Mouse (Mus musculus) left cerebral cortex, postnatal 10 days (tissue): ENCODE results near the gene Olfr1226. TPM values are rescaled to one million over a fixed set of nuclear protein-coding genes. Genes with fewer than 3 reads are reported as not detected.
"Not testable (repeated sequence)": the region's sequence is repeated elsewhere in the genome, so short reads cannot be mapped to it uniquely, and the experiment has no call there.

Source experiments
- DNase-seq, 2 experiments: peaks; one replicate each; pipeline ENCODE4 v3.0.0; 2021 to 2022; ENCODE audit warnings: low spot score in 2 of 2, mixed read lengths in 1 of 2; ENCODE audit errors: extremely low spot score in 1 of 2
- intact Hi-C: fragments of 180-260 bp; cut with DNase I; formaldehyde crosslinking; loops from one replicate; pipeline ENCODE4 v1.15.1; 2025
- total RNA-seq, 2 experiments: library from RNA; stranded (reverse); gene quantifications; 2 replicates each; pipeline ENCODE4 v1.2.3; 2021

Olfr1226 gene
- total RNA-seq: not detected

DNA sequence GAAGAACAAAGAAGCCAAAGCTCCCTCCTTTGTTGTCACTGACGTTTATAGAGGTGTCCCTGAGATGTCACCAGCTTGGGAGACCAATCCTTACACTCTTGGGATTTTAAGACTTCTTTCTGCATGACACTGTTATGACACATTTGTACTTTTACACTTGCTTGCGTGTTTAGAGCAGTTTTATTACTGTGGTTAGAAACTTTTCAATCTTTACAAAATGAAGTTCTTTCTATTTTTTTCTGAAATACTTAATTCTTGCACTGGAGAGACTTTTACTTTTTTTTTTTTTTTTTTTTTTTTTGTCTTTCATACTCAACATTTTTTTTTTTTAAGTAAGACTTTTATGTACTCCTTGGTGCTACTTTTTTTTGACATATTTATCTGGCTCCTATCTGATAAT, at the start of gene Olfr1226:
Olfr1226 (minus strand) TSS at position 101 of the 400 bp plus-strand sequence.
- DNase-seq: no peak
- intact Hi-C loops: no loop called here

GRCm38 (mm10) chr2:89196325-89196982, 3.4 kb downstream of the Olfr1226 start:
- DNase-seq: no peak
- intact Hi-C loops: no loop called here

DNA sequence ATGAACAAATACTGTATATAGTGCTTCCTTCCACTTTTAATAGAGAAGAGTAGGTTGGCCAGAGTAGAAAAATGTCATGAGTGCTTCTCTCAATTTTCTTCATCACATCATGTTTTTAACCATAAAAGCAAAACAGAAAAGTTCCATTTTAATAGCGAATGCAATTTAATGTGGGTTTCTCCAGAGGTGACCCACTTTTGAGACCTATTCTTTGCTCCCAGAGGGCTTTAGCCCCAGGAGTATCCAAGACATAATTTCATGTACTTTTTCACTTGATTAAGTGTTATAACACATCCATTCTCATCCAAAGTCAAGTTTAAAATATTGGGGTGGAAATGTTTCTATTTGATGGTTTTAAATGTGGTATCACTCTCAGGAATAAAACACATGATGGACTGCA, 25.3 kb downstream of the Olfr1226 start, which contains the start of gene Olfr1225:
Olfr1225 (minus strand) TSS at position 101 of the 400 bp plus-strand sequence.
- intact Hi-C loops: no loop called here

DNA sequence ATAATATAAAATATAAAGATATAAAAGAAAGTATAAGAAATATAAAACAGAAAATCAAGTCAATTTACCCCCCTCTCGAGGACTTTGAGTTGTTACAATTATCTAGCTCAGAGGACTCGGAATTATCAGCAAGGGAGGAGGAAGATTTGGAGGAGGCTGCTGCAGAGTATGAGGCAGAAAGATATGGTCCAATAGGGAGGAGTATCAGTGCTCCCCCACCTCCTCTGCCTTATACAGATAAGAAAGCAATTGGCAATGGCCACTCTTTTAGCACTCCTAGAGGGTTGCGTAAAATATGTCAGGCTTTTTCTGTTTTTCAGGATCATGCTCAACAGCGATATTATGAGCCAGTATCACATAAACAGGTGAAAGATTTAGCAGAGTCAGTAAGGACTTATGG, 35.1 kb downstream of the Olfr1226 start:
- intact Hi-C loops, DNase-seq: not testable (repeated sequence)

More for the DNA sequence above, 25.3 kb downstream of the Olfr1226 start, which contains the start of gene Olfr1225:
- DNase-seq: no peak

DNA sequence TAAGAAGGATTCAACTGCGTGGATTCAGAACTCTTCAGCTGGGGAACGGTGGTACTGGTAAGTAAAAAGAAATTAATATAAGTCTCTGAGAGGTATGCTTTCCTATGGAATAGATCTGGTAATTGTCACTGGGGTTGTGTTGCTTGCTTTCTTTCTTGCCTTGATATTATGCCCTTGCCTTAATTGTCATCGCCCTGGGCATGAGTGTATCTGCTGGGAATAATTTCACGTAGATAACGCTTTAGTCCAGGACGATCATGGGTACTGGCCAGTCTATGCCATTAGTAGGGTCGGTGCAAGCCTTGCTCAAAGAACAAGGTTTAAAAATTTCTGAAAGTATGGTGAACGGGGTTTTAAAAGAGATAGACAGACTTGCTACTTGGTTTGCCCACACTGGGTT, 35.9 kb downstream of the Olfr1226 start, which contains the start of gene Olfr1224-ps1:
Olfr1224-ps1 (minus strand) TSS at position 101 of the 400 bp plus-strand sequence.
- DNase-seq, intact Hi-C loops: not testable (repeated sequence)

GRCm38 (mm10) chr2:89151460-89151859, 48.4 kb downstream of the Olfr1226 start, which contains the start of gene Olfr1223:
TSS of gene Olfr1223 (minus strand) at chr2:89151560.
- no peak for DNase-seq
- intact Hi-C loops: no loop called here

Other genes with a start within 250 kb of the Olfr1226 start
- not detected for gene Olfr1212, start 246.1 kb downstream of the Olfr1226 start, total RNA-seq
- not detected for gene Gm13762, start 219.8 kb downstream of the Olfr1226 start, total RNA-seq
- gene Olfr1214, start 207.4 kb downstream of the Olfr1226 start, total RNA-seq: not detected
- not detected for gene Olfr1215, start 193.1 kb downstream of the Olfr1226 start, total RNA-seq
- not detected for gene Olfr1216, start 181.7 kb downstream of the Olfr1226 start, total RNA-seq
- gene Olfr1217, start 168.0 kb downstream of the Olfr1226 start, total RNA-seq: not detected
- gene Olfr1218, start 138.9 kb downstream of the Olfr1226 start, total RNA-seq: not detected
- not detected for gene Olfr1219, start 116.5 kb downstream of the Olfr1226 start, total RNA-seq
- gene Olfr1220, start 93.2 kb downstream of the Olfr1226 start, total RNA-seq: not detected
- not detected for gene Olfr1221, start 82.8 kb downstream of the Olfr1226 start, total RNA-seq
- gene Olfr1222, start 67.0 kb downstream of the Olfr1226 start, total RNA-seq: not detected
- not detected for gene Olfr1223, start 48.5 kb downstream of the Olfr1226 start, total RNA-seq
- gene Olfr1224-ps1, start 36.0 kb downstream of the Olfr1226 start, total RNA-seq: not detected
- gene Olfr1225, start 25.4 kb downstream of the Olfr1226 start, total RNA-seq: not detected
- not detected for gene Olfr1228, start 54.0 kb upstream of the Olfr1226 start, total RNA-seq
- gene Olfr1229, start 88.0 kb upstream of the Olfr1226 start, total RNA-seq: not detected
- gene Olfr1230, start 97.2 kb upstream of the Olfr1226 start, total RNA-seq: not detected
- not detected for gene Olfr1231, start 107.0 kb upstream of the Olfr1226 start, total RNA-seq
- not detected for gene Olfr1232, start 129.6 kb upstream of the Olfr1226 start, total RNA-seq
- gene Olfr1233, start 142.3 kb upstream of the Olfr1226 start, total RNA-seq: not detected
- not detected for gene Olfr1234, start 164.8 kb upstream of the Olfr1226 start, total RNA-seq
- not detected for gene Olfr1238, start 209.6 kb upstream of the Olfr1226 start, total RNA-seq
- not detected for gene Olfr1239, start 220.4 kb upstream of the Olfr1226 start, total RNA-seq
- not detected for gene Olfr1240, start 243.0 kb upstream of the Olfr1226 start, total RNA-seq